Mouse (Mus musculus): ENCODE data around the gene Unc5b. TPM values are rescaled to one million over a fixed set of nuclear protein-coding genes. Genes with fewer than 3 reads are reported as not detected.

The Unc5b gene
- total and polyA plus RNA-seq, 2 experiments from 2014 or later: 4.9 to 50.5 TPM

DNA sequence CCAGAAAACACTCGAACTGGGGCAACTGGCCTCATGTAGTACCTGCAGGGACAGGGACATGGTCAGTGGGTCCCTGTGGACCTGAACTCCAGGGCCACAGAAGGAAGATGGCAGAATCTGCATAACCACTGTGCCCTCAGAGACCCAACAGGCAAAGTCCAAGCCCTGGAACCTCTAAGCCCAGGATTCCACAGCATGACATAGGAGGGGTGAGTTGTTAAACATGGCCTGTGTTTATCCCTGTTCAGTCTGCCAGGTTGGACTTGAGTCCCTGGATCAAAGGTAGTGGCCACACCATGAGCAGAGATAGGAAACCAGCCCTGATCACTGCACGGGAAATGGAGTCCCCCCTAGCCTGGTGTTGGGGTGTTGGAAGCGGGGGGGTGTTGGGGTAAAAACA lies 114.9 kb downstream of the Unc5b start:
- ATAC-seq (ENCODE audit: insufficient read depth, low read depth): no peak

More for the DNA sequence above, 114.9 kb downstream of the Unc5b start:
- Histone ChIP-seq H3K27me3 (ENCODE audit: control insufficient read depth, insufficient read depth, low read length) (no peaks in the 10 kb centered on the region), H3K9ac (replicated peaks; ENCODE audit: low read depth, low read length) (no peak overlapping the region), H3K4me3 (ENCODE audit: low read depth, low read length) (no peak overlapping the region), H3K36me3 (replicated peaks; ENCODE audit: control insufficient read depth, insufficient read depth, low read length) (peaks cover 19% of the 10 kb centered on the region), H3K4me1 (ENCODE audit: control insufficient read depth, insufficient read depth) (no peaks in the 10 kb centered on the region), H3K9me3 (replicated peaks; ENCODE audit: control insufficient read depth, low read length) (0 out of 2 replicates have a peak, but pooled peaks cover 5% of the 10 kb centered on the region), H3K27ac (ENCODE audit: low read depth) (no peak overlapping the region), H3K4me2 (ENCODE audit: low read depth, low read length) (no peak overlapping the region)
- no peak for DNase-seq (ENCODE audit: low spot score)
- TF ChIP-seq EP300 (IDR thresholded peaks at IDR 0.05; ENCODE audit: low read depth): no peak
- no peak for TF ChIP-seq CTCF (IDR thresholded peaks at IDR 0.05; ENCODE audit: low read depth)
- WGBS: 88% methylated on average over 3 of the region's 3 CpGs

Other genes starting within 250 kb of the Unc5b start
- gene Cdh23, start 135.1 kb downstream of the Unc5b start, total RNA-seq (2014; rRNA removed; ENCODE audit: low replicate concordance): 0.15 and 0.23 TPM in 2 replicates
- 0.16 and 0.23 TPM in 2 replicates for gene Cdh23, start 135.1 kb downstream of the Unc5b start, polyA plus RNA-seq (2015; fragmentation: Nextera tagmentation; extraction: Ambion mirVana)
- gene Slc29a3, start 78.8 kb downstream of the Unc5b start, total RNA-seq (2014; rRNA removed; ENCODE audit: low replicate concordance): 1.6 and 2.9 TPM in 2 replicates
- gene Slc29a3, start 78.8 kb downstream of the Unc5b start, polyA plus RNA-seq (2015; fragmentation: Nextera tagmentation; extraction: Ambion mirVana): 3.7 and 4.4 TPM in 2 replicates

Measured in heart, postnatal 0 days (tissue).